In genomic region chr8:31628146-31628545, GRCm38 (mm10) we compare ENCODE assay signal across 14 mouse cellular contexts.
A peak's percentile ranks its signal among the peaks of the same experiment; 100 is the strongest.
DNase-seq lines count a peak whose midpoint lies in the region; ATAC-seq lines count a peak whose summit lies in the region.
"Had no signal": no experiment of that assay in that cellular context is flagged by ENCODE, and none has a peak within 500 bp of the region (broad histone marks: within the 10 kb centered on the region; RNA-seq: fewer than 3 reads in every experiment).

No protein-coding gene starts in this region.

- no peak for ATAC-seq in heart, embryonic 12.5 days (ENCODE audit: insufficient number of reproducible peaks, low FRiP score)

- no peaks in the 10 kb centered on the region for H3K27me3 ChIP-seq in heart, embryonic 12.5 days (replicated peaks)
- H3K27me3 ChIP-seq: liver, embryonic 13.5 days had no signal

- H3K9ac ChIP-seq in heart, embryonic 12.5 days = no peak overlapping the region
- H3K9ac ChIP-seq: liver, embryonic 13.5 days had no signal

- no peak overlapping the region for H3K4me2 ChIP-seq in heart, embryonic 12.5 days
- H3K4me2 ChIP-seq: liver, embryonic 13.5 days had no signal

- no peak overlapping the region for H3K27ac ChIP-seq in heart, embryonic 12.5 days (ENCODE audit: poor library complexity, severe bottlenecking)
- H3K27ac ChIP-seq: liver, embryonic 13.5 days had no signal

- intact Hi-C loops in left cerebral cortex, postnatal 25 days (cut with DNase I) = no loop called here
- intact Hi-C loops in left cerebral cortex, postnatal 10 days (cut with DNase I) = no loop called here

- peak; percentile 3 for DNase-seq in embryo, embryonic 10.5 days (ENCODE audit: low spot score)
- DNase-seq in embryo, embryonic 9.5 days (ENCODE audit: extremely low spot score) = no peak
- peak; percentile 6 to 28 for DNase-seq in left cerebral cortex, postnatal 25 days (ENCODE audit: low spot score in 2 of 2)
- DNase-seq in left cerebral cortex, postnatal 10 days (ENCODE audit: extremely low spot score in 1 of 2, low spot score in 2 of 2) = no peak
- peak; percentile 94 for DNase-seq in 3T3-L1 (ENCODE audit: low read depth, low spot score)
- DNase-seq in fibroblast of lung, adult 2 months (ENCODE audit: low read depth) = peak; percentile 37
- DNase-seq in ovary, adult 18-20 months (ENCODE audit: low spot score) = no peak
- DNase-seq: cerebellum, adult 2 months; kidney, adult 8-10 months; kidney, postnatal 36 days; left cerebral cortex, postnatal 4 days; liver, embryonic 13.5 days; right cerebral cortex, postnatal 14 days had no signal

- no peak overlapping the region for H3K4me3 ChIP-seq in heart, embryonic 12.5 days
- H3K4me3 ChIP-seq: liver, embryonic 13.5 days had no signal

- WGBS in heart, embryonic 12.5 days = 83% methylated on average over 2 of the region's 2 CpGs

- no peaks in the 10 kb centered on the region for H3K36me3 ChIP-seq in heart, embryonic 12.5 days
- H3K36me3 ChIP-seq: liver, embryonic 13.5 days had no signal

- H3K4me1 ChIP-seq in heart, embryonic 12.5 days (replicated peaks) = no peaks in the 10 kb centered on the region
- H3K4me1 ChIP-seq: liver, embryonic 13.5 days had no signal

- no peaks in the 10 kb centered on the region for H3K9me3 ChIP-seq in heart, embryonic 12.5 days (replicated peaks)
- H3K9me3 ChIP-seq: liver, embryonic 13.5 days had no signal

Comparison
In these comparisons a context has a peak if more than half of its experiments do, and no peak if none do; other contexts are left out.
1. DNase-seq: peak in embryo, embryonic 10.5 days (single experiment), left cerebral cortex, postnatal 25 days (2 of 2), 3T3-L1 (single experiment) and fibroblast of lung, adult 2 months (single experiment); none in embryo, embryonic 9.5 days (single experiment), left cerebral cortex, postnatal 10 days (0 of 2) and ovary, adult 18-20 months (single experiment).